Mouse (Mus musculus) megakaryocyte-erythroid progenitor cell, adult 5-6 weeks (primary cell): ENCODE results near the gene Mgat5b. TPM values are rescaled to one million over a fixed set of nuclear protein-coding genes. Genes with fewer than 3 reads are reported as not detected.
A peak's percentile ranks its signal among the peaks of the same experiment; 100 is the strongest.
"Not testable (repeated sequence)": the region's sequence is repeated elsewhere in the genome, so short reads cannot be mapped to it uniquely, and the experiment has no call there.

Experiments used
- ATAC-seq: replicated peaks from 2 replicates; pipeline ENCODE4 v1.8.0; 2016; ENCODE audit warnings: mild to moderate bottlenecking, inconsistent platforms; ENCODE audit not compliant: severe bottlenecking, poor library complexity, low FRiP score, low TSS enrichment
- total RNA-seq, 2 experiments: library from RNA; stranded (forward) in 1 of 2; stranded (reverse) in 1 of 2; fragments of 200-1000, 215-1000 nt in 1 of 2; fragments of >200 nt in 1 of 2; fragmentation: Nextera tagmentation in 1 of 2; gene quantifications; 2 replicates each; pipeline ENCODE4 v1.2.3; 2014 to 2017

Gene Mgat5b
- total RNA-seq (2014; fragmentation: Nextera tagmentation) (not detected in 2 replicates), total RNA-seq (2017) (not detected in 2 replicates)

GRCm38 (mm10) chr11:116918323-116919185 is at the start of gene Mgat5b:
Gene Mgat5b (plus strand): TSS chr11:116918863.
- peak; percentile 69 for ATAC-seq

DNA sequence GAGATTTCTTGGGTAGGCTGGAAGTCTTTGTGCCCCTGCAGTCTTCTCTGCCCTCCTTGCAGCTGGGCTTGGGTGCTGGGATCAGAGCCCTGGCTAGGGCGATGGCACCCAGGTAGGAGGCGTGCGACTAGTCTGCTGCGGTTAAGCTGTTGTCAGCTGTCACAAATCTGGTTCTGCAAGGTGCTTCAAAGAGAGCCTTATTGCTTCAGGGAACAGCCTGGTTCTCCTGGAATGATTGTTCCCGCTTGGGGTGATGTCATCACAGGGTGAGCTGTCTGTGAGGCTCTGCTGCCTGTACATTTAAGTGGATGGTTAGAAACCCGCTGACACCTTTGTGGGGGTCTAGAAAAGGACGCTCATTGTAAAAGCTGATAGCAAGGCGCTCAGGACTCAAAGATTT is 49.4 kb upstream of the Mgat5b start:
- ATAC-seq = no peak

DNA sequence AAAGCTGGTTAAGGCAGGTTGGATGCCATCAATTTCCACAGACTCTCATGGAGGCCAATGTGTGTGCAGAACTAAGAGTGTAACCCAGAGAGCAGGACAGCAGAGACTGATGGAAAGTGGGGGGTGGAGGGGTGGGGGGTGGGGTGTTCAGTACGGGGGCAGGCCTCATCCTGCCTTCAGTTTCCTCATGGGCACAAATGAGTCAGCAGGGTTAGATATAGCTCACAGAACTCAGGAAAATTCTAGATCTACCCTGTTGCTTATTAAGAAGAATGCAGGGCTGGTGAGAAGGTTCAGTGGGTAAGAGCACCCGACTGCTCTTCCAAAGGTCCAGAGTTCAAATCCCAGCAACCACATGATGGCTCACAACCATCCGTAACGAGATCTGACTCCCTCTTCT is 49.0 kb upstream of the Mgat5b start:
- no peak for ATAC-seq

DNA sequence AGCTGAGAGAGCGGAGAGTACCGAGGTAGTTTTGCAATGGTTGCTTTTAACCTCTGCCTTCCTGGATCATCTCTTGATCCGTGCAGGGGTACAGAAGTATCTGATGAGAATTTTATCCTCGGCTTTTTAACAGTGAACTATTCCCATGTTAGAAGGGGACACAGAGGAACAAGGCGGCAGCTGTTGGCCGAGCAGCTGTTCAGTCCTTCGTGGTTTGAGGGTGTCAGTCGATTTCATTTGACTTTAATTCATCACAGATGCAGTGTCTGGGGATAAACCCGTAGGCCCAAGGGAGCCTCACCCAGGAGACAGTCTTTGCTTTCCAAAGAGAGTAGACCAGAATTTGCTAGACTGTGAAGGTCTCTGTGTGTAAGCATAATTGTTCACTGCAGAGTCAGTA is 47.1 kb upstream of the Mgat5b start:
- no peak for ATAC-seq

GRCm38 (mm10) chr11:116873987-116874386 is 44.7 kb upstream of the Mgat5b start:
- ATAC-seq = no peak

DNA sequence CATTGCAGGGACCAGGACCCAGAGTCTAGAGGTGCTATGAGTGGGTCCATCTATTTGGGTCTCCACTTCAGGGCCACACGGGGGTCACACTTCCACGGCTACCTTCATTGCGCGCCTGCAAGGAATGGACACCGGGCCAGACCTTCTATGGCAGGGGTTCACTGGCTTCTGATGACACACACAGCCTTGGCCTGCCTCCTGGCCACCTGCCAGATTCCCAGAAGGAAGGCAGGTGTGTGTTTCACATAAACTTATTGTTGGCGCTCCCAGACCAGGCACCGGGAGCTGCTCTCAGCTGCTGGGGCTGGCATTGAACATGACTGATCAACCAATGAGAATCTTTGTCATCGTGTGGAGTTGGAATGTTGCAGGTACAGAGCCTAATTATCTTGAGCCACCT is 40.2 kb upstream of the Mgat5b start:
- ATAC-seq = no peak

DNA sequence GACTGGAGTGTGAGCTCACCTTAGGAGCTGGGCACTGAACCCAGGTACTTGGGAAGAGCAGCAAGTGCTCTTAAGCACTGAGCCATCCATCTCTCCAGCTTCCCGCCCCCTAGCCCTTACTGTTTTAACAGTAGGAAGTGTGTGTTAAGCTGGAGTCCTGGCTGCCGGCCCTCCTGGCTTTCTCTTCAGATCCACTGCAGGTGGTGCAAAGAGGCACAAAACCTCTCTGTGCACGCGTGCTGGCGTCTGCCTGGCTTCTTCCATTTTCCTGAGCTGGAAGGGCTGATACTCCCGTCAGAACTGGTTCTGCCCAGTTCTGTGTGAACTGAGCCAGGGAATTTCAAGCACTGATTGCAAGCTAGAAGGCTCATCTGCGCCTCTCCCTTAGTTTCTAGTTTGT is 37.8 kb upstream of the Mgat5b start:
- no peak for ATAC-seq

DNA sequence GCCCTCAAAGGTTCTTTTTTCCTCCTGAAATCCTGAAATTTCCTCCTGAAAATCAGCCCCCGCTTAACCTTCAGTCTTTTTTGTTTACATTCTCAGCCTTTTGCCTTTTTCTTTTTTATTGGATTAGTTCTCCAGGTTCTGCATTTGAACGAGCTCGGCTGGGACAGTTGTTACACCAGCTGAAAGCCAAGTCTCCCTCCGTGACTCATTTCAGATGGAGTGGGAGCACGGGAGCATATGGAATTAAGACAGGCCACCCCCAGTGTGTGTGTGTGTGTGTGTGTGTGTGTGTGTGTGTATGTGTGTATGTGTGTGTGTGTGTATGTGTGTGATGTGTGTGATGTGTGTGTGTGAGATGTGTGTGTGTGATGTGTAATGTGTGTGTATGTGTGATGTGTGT is 37.2 kb upstream of the Mgat5b start:
- no peak for ATAC-seq

- no peak for ATAC-seq
Measured at GRCm38 (mm10) chr11:116882446-116882845, 36.2 kb upstream of the Mgat5b start.

DNA sequence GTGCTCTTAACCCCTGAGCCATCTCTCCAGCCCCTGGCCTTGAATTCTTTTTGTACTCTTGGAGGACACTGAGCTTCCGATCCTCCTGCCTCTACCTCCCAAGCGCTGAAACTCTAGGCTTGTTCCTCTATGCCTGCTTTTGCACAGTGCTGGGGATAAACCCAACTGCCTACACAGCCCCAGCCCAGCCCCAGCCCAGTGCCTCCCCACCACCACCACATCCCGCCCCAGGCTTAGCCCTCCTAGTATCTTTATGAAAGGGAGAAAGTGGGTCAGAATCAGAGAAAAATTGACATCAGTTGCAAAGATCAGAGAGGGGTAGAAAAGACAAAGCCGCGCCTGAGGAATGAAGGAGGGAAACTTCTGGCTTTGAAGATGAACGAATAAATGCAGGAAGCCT is 34.6 kb upstream of the Mgat5b start:
- ATAC-seq = no peak

DNA sequence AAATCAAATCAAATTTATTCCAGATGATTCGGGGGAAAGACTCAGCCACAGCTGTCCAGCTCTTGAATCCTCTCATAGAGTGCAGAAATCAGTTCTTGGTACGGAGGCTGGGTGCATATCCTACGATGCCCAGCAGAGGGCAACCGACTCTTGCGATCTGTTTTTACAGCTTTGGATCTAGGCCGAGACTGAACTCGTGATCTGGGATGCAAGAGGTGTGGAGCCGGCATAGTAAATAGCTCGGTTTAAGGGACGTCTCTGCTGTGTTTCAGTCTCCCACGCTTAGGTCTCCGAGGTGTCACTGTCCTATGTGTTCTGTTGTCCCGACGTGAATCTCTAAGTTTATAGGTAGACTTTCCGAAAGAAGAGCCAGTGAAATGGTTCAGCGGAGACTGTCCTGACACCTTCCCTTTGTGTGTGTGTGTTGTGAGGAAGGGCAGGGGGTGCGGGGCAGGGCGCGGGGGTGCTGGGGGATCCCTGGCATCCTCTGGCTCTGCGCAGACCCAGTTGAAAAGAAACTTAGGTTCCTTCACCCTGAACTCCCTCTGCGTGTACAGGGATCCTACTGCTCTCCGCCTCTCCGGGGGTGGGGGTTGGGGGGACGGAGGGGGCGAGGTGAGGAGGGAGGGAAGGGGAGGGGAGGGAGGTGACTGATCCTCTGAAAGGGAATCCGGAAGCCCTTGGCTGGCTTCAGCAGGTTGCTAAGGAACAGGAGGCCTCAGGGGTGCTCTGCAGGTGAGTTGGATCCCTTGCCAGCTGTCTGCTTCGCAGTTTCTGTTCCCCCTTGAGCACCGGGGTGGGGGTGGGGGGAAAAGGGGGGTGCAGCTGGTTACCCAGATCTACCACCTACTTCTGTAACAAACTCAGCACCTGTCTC is 33.1 kb upstream of the Mgat5b start:
- peak; percentile 87 for ATAC-seq

GRCm38 (mm10) chr11:116887136-116887535 is 31.5 kb upstream of the Mgat5b start:
- no peak for ATAC-seq

DNA sequence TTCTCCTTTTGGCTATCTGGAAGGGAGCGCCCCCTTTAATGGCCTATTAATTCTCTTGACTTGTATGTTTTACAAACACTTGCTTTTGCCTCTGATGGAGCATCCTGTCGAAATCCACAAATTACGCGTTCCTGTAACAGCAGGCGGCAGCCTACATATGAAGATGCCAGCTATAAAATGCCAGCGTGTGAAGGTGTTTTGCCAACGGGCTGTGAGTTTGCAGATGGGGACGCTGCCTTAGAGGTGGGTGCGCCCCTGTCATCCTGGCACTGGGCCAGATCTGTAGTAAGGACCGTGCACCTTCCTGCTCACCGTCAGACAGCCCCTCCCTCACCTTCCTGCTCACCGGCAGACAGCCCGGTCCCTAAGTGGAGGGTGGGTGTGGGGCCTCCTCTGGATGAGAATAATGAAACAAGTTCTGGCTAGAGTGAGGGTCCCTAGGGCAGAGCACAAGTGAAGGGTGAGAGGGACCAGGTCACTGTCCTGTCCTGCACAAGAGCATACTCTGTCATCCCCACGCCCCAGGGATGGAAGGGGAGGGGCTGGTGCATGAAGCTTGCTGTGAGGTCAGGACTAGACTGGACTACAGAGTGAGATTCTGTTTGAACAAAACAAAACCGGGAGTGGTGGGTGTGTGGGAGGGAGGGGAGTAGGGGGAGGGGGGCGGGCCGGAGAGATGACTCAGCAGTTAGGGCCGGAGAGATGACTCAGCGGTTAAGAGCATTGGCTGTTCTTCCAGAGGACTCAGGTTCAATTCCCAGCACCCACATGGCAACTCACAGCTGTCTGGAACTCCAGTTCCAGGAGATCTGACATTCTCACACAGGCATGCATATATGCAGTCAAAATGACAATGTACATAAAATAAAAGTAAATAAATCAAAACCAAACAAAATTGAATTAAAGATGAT is 24.9 kb upstream of the Mgat5b start:
- ATAC-seq = no peak

- no peak for ATAC-seq
Measured at GRCm38 (mm10) chr11:116895402-116895801, 23.3 kb upstream of the Mgat5b start.

DNA sequence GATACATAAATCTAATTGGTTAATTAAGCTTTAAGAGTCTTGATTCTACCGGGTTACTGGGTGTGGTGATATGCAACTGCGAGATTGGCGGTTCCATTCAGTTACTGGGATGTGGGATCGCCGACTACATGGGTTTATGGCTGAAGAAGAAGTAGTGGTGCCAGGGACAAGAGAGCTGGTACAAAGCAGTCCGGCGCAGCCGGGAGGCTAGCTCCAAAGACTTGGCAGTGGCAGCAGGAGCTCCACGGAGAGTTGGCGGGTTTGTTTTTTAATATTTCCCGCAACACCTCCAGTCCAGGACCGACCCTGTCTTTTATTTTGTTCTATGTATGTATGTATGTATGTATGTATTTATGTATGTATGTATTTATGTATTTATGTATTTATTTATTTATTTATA is 19.4 kb upstream of the Mgat5b start:
- ATAC-seq = no peak

GRCm38 (mm10) chr11:116902588-116902987 is 16.1 kb upstream of the Mgat5b start:
- not testable (repeated sequence) for ATAC-seq

- no peak for ATAC-seq
Measured at GRCm38 (mm10) chr11:116905741-116906456, 12.8 kb upstream of the Mgat5b start.

- ATAC-seq = no peak
Measured at GRCm38 (mm10) chr11:116913573-116913972, 5.1 kb upstream of the Mgat5b start.
